Mouse (Mus musculus): ENCODE data around the gene Ppme1. TPM values are rescaled to one million over a fixed set of nuclear protein-coding genes. Genes with fewer than 3 reads are reported as not detected.

Gene Ppme1
- polyA plus RNA-seq (2017; shearing (Covaris generic)), result 35.8 TPM

DNA sequence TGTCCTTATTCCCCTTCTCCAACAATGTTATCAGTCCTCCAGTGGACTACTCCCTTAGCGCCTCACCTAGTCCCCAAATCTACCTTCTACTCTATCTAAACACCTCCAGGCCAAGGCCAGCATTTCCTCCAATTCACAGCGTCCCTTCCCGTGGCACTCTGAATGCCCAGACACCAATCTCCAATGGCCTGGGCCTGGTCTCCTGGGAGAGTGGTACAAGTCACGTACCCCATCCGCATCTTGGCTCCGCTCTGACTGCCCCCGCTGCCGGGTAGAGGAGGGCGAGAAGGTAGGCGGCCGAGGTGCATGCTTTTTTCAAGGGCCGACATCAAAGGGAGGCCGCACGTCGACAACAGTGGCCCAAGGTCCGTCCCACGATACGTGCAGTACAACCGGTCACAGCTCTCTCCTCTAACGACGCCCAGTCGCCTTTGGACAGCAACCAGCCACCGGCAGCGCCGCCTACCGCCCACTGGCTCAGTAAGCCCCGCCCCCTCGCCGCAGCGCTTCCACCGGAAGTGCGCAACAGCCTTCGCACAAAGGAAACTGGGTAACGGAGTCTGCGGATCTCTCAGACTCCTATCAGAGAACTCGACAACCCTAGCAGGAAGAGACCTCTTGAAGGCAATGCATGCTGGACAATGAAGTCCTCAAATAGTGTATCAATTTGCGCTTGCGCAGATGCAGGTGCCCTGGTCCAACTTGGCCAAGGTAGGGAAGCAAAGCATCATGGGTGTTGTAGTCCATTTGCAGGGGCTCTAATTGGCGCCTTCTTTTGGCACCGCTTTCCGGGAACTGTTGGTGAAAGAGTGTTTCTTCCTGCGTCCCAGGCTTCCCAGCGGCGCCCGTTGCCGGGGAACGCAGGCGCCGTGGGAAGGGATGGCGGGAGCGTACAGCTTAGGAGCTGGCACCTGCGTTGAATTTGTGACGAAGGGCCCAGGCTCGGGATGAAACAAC, at the start of gene Ppme1, which contains the start of gene C2cd3:
Gene Ppme1 (minus strand): TSS at position 813 of the 957 bp plus-strand sequence.
Gene C2cd3 (plus strand): TSS at position 739 of the 957 bp plus-strand sequence.

DNA sequence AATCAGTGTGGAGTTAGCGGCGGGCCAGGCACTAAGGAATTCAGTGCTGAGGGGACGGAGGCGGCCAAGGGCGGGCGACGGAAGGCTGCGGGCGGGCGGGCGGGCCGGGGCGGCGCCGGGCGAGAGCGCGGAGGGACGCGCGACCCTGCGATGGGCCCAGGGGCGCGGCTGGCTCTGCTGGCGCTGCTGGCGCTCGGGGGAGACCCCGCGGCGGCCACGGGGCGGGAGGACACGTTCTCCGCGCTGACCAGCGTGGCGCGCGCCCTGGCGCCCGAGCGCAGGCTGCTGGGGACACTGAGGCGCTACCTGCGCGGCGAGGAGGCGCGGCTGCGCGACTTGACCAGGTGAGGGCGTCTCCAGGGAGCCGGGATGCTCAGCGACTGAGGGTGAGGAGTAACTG, 86.7 kb downstream of the Ppme1 start, which contains the start of gene P4ha3:
Gene P4ha3 (plus strand): TSS at position 138 of the 400 bp plus-strand sequence.

Other genes with a start within 250 kb of the Ppme1 start
- gene Lipt2, start 213.0 kb downstream of the Ppme1 start, polyA plus RNA-seq (2017; shearing (Covaris generic)), result not detected
- gene Kcne3, start 195.8 kb downstream of the Ppme1 start, polyA plus RNA-seq (2017; shearing (Covaris generic)), result not detected
- gene Pgm2l1, start 144.9 kb downstream of the Ppme1 start, polyA plus RNA-seq (2017; shearing (Covaris generic)), result 4.7 TPM
- gene P4ha3, start 86.8 kb downstream of the Ppme1 start, polyA plus RNA-seq (2017; shearing (Covaris generic)), result not detected
- gene C2cd3, start 74 bp downstream of the Ppme1 start, polyA plus RNA-seq (2017; shearing (Covaris generic)), result 65.5 TPM
- not detected for gene Ucp3, start 100.7 kb upstream of the Ppme1 start, polyA plus RNA-seq (2017; shearing (Covaris generic))
- 1,823 TPM for gene Ucp2, start 121.0 kb upstream of the Ppme1 start, polyA plus RNA-seq (2017; shearing (Covaris generic))
- gene Dnajb13, start 142.7 kb upstream of the Ppme1 start, polyA plus RNA-seq (2017; shearing (Covaris generic)), result 17.6 TPM
- 26.5 TPM for gene Coa4, start 164.8 kb upstream of the Ppme1 start, polyA plus RNA-seq (2017; shearing (Covaris generic))
- 8.4 TPM for gene Rab6a, start 235.1 kb upstream of the Ppme1 start, polyA plus RNA-seq (2017; shearing (Covaris generic))
- gene Mrpl48, start 236.0 kb upstream of the Ppme1 start, polyA plus RNA-seq (2017; shearing (Covaris generic)), result 51.9 TPM